Mouse (Mus musculus) 416B (cell line): ENCODE results near the gene Mbd5.
"Not testable (repeated sequence)": the region's sequence is repeated elsewhere in the genome, so short reads cannot be mapped to it uniquely, and the experiment has no call there.

Experiments
- DNase-seq: peaks from one replicate; pipeline ENCODE4 v3.0.0; 2011; ENCODE audit warnings: low read depth

The Mbd5 gene

DNA sequence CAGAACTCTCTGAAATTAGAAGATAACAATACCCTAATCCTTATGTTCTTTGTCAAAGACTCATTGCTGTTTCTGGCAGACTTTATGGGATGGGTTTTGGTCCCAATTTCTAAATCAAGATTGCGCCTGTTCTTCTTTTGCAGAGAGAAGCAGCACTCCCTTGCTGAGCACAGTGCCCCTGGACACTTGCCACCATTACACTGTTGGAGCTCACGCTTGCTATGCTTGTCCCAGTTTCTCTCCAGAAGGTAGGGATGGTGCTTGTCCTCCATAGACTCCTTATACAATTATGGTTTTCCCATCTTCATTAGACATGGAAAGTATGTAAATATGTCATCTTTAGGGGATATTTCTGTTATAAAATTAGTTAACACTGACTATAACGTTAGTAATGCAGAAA lies 220.5 kb downstream of the Mbd5 start:
- DNase-seq: no peak

DNA sequence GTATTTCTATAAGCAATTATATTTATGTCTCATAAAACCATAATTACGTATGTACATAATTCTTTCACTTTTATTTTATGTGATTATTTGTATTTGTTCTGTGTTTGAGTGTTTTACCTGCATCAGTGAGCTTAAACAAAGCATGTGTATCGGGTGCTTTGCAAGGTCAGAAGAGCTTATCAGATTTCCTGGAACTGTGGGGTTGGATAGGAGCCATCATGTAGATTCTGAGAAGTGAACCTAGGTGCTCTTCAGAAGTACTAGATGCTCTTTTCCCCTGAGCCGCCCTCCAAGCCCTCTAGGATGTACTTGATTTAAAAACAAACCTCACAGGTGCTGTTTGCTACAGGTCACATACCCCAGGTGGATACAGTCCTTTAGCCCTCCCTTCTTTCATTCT lies 227.7 kb downstream of the Mbd5 start:
- DNase-seq: no peak

DNA sequence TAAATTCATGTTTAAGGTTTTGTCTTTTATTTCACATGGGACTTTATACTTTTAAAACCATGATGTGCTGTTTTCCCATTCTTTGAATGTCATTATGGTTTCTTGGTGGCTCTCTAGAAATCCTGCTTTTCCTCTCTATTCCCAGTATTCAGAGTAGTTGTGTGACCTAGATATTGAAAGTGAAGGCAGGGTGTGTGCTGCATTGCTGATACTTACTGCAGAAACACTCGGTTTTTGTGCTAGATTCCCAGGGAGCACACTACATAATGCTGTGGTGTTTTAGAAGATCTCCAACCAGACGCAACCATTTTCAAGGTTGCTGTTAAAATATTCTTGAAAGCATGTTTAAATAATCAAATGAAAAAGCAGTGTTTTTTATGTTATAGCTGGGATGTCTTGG lies 241.7 kb downstream of the Mbd5 start:
- no peak for DNase-seq

DNA sequence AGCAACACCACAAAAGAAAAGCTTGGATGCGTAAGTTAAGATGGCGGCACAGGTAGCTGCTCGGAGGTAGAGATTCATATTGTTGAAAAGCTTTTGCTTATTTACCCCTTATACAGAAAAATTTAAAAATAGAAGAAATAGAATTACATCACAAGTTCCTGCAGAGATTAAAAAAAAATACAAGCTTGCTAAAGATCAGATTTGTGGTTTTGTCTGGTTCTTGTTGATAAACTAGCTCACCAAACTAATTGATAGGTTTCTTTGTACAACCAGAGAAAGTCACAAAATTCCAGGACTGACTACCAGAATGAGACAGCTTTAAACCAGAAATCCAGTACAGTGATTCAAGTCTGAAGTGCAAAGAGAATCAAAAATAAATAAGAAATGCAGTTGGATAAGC lies 242.4 kb downstream of the Mbd5 start:
- peak; percentile 25 for DNase-seq

DNA sequence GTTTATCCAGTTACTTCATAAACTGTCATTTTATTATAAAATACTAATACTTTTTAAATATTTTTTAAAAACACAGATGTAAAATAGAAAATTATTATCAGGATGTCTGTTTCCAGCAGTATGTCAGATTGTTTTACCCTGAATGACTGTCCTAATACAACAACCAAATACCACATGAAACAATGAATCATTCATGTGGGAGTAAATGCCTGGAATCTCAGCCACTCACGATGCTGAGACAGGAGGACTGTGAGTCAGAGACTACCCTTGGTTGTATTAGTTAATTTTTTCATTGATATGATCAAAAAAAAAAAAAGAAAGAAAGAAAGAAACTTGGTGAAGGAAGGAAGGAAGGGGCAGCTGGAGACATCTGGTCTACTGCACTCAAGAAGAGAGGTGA lies 254.8 kb downstream of the Mbd5 start:
- DNase-seq: peak; percentile 47

DNA sequence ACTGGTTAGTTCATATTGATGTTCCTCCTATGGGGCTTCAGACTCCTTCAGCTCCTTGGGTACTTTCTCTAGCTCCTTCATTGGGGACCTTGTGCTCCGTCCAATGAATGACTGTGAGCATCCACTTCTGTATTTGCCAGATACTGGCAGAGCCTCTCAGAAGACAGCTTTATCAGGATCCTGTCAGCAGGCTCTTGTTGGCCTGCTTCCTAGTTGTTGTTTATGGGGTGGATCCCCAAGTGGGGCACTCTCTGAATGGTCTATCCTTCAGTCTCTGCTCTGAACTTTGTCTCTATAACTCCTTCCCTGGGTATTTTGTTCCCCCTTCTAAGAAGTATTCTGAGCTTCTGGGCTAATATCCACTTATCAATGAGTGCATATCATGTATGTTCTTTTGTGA lies 256.4 kb downstream of the Mbd5 start:
- not testable (repeated sequence) for DNase-seq

DNA sequence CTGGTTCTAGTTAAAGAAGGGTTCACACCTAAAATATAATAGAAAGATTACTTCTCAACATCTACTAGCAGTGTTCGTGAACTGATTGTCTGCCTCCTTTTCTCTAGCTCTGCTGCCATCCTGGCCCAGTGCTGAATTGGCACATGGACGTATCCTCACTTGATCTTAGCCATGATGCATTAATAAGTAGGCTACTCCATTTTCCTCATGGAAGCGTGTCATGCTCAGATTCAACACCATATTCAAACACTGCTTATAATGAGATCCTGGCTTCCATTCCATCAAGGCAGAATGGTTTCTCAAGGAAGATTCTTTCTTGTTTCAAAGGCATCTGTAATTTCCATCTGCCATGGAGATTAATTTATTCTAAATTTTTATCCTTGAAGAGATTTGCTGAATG lies 260.0 kb downstream of the Mbd5 start:
- DNase-seq: no peak

DNA sequence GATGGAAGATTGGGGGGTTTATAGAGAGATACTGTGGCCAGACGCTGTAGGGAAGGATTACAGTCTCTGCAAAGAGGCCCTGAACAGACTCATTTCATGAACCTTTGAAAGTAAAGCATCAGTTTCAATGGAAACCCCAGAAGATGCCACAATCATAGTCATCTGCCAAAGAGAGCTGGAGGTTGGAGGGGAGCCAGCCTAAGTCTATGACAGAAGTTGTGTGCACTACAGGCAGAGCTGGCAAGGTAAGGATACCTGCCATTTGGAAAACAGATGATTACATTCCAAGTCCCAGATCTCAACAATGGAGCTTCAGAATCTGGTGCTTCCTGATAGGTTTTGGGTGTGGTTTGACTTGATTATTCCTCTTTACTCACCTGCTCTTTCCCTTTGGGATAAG lies 261.1 kb downstream of the Mbd5 start:
- no peak for DNase-seq

DNA sequence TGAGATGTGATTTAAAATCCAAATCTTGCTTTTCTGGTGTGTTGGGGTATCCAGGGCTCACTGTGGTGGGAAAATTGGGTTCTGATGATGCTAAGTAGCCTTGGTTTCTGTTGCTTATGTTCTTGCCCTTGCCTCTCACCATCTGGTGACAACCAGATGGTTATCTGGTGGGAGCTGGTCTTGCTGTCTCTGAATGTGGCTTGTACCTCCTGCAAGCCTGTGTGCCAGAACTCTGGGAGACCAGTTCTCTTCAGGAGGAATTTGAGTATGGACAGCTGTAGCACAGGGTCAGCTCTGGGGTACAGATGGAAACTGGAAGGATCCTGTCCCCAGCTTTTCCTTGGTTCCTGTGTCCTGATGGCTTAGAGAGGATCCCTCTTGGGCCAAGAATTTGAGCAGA lies 280.4 kb downstream of the Mbd5 start:
- DNase-seq: peak; percentile 14

DNA sequence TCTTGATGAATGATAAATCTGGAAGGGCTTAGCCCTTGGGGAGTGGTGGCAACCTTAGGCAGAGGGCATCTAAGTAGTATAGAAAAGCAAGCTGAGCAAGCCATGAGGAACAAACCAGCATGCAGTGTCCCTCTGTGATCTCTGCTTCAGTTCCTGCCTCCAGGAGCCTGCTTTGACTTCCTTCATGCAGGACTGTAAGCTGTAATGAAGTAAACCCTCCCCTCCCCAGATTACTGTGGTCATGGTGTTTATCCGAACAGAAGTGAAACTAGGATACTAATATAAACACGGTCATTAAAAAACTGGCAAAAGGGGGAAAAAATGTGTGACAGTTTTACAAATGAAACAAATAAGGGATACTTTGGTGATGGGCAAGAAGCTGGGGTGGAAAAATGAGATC lies 284.8 kb downstream of the Mbd5 start:
- DNase-seq: no peak

DNA sequence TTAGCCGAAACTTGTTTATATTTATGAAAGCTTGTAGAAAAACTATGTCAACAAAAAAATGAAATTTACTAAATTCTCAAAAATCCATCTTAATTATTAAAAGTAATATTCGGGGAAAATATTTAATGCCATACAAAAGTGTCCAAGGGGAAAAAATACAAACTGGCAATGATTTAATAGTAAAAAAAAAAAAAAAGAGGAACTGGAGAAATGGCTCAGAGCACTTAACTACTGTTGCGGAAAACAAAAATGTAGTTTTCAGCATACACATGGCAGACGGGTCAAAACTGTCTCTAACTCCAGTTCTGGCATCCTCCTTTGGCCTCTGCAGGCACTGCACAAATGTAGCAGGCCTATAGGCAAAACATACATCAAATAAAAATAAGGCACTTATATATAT lies 292.4 kb downstream of the Mbd5 start:
- no peak for DNase-seq

DNA sequence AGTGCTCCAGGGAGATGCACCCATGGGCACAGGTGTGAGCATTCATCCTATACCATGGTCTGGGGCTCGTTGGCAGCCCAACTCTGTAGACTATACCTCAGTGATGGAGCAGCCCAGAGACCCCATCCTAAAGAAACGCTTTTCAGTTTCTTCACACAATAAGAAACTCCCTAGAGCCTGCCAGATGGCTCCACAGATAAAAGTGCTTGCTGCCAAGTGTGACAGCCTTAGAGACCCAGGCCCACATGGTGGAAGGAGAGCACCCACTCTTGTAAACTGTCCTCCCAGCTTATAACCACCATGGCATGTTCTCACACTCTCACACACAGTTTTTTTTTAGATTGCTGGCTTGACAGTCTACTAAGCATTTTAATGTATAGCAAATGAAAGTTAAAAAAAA lies 314.8 kb downstream of the Mbd5 start:
- no peak for DNase-seq

DNA sequence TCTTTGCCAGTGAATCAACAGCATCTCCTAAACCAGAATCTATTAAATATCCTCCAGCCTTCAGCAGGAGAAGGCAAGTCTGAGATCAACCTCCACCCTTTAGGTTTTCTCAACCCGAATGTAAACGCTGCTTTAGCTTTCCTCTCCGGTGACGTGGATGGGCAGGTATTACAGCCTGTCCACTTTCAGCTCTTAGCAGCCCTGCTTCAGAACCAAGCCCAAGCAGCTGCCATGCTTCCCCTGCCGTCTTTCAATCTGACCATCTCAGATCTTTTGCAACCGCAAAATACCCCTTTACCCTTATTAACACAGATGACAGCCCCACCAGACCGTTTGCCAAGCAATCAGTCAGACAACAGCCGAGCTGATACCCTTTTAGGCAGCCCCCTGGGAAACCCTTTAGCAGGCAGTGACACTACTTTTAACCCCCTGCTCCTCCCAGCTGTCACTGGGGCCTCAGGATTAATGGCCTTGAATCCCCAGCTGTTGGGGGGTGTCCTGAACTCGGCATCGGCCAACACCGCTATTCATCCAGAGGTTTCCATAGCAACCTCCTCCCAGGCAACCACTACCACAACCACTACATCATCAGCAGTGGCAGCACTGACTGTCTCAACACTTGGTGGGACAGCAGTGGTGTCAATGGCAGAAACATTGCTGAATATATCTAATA lies 323.1 kb downstream of the Mbd5 start:
- no peak for DNase-seq

DNA sequence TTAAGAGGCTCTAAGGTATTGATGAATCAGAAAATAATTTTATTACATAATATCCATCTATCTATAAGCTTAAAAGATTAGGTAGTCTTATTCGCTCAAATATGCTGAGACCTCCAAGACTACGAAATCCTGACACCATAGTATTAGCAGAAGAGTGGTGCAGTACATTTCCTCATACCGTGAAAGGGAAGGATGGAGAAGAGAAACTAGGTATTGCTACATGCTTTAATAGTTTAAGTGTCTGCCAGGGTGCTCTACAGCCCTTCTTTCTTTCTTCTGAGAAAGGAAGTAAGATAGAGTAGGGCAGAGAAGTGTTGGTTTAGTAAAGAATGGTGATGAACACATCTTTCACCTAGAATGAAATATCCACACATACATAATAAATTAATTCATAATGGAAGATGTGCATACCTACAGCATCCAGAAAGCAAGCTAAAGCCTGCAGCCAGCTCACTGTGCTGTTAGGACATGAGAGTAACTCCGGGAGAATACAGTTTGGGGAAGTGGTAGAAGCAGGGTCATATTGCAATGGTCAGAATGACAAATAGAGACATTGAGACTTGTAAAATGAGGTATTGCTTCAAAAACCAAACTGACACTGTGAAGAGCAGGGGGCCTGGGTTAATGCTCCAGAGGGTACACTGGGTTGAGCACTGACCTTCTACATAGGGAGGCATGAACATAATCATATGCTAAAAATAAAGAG lies 326.9 kb downstream of the Mbd5 start:
- peak; percentile 54 for DNase-seq

DNA sequence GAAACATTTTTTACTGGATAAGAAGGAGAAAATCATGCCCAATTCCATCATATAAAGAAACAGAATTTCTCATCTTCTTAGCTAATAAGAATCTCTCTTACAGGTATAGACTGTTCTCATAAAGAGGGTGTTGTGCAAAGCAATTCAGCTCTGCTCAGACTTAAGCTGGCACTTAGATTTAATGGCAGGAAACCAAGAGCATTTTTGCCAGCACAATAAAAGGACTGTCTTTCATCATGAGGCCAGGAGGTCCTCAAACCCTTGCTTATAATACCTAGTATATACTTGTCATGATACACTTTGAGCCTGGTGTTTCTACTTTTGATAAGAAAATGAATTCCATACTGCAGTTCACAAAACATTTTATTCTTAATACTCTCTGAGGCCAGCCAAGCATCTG lies 331.2 kb downstream of the Mbd5 start:
- DNase-seq: no peak

DNA sequence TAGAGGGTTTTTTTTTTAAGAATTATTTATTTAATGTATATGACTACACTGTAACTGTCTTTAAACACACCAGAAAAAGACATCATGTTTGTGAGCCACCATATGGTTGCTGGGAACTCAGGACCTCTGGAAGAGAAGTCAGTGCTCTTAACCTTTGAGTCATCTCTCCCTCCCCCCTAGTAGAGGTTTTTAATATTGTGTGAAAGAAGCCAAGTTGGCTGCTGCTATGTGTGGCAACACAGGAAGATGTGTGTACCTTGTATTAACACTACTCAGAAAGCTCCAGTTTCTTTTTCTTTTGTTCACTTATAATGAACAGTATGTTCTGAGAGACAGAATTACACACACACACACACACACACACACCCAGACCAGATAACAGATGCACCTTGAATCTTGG lies 334.3 kb downstream of the Mbd5 start:
- peak; percentile 52 for DNase-seq

DNA sequence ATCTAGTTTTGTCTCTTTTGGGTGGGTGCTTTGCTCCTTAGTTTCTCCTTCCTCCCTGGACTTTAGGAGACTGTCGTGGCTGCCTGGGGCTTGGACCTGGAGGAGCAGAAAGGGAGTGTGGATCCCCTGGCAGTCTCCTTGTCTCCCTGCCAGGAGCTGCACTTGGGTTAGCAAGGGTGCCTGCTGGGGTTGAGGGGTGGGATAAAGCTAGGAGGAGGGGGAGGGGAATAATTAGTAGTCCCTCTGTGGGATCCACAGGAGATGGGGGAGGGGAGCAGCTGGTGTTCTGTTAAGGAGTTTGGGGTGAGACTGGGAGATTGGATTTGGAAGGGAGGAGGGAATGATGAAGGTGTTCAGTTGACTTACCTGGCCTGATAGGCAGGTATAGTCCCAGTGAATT lies 337.7 kb downstream of the Mbd5 start:
- no peak for DNase-seq

DNA sequence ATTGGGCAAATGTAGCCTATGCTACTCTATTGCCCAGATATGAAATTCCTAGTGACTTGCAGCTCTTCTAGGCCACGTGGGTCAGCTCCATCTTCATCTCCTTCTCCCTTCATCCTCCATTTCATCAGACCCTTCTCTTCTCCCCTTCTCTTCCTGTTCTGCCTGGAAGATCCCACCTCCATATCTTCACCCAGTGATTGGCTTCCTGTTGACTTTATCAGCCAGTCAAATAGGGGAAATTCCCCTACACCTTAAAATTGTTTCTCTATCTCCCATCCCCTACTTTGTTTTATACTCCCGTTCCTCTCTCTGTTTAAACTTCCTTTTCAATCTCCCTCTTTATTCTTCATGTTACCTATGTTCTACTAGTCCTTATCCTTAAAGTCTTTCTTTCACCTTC lies 342.4 kb downstream of the Mbd5 start:
- no peak for DNase-seq

DNA sequence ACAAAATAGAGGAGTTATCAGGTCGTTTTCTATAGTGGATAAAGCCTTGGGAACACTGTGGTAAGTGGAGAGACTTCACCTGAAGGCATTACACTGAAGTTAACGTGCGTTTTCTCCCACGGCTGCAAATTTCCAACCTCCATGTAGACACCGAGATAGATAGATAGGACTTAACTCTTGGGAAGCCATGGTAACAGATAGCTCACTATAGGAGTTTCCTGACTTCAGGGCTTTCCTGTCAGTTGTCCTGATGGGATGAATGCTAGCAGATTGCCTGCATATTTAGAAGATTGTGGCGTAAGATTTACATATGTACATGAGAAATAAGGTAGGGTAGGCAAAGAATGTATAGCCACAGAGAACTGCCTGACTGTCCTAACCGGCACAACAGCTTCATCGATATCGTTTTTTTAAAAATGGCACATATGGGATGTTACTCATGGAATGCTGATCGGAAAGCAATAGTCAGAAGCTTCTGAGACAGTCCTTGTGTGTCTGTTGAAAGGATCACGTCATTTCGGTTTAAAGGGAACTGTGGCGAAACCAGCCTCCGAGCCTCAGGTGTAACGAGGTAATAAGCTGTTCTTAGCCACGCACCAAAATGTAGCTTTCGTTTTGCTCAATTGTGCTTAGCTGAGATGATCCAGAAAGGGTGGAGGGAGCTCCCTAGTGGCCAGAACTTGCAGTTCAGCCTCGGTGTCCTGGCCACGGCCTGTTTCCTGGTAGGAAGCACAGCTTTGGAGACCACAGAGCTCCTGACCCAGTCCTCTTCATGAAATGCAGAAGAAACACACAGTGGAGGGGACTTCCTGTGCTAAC lies 363.5 kb downstream of the Mbd5 start:
- DNase-seq: peak; percentile 93

DNA sequence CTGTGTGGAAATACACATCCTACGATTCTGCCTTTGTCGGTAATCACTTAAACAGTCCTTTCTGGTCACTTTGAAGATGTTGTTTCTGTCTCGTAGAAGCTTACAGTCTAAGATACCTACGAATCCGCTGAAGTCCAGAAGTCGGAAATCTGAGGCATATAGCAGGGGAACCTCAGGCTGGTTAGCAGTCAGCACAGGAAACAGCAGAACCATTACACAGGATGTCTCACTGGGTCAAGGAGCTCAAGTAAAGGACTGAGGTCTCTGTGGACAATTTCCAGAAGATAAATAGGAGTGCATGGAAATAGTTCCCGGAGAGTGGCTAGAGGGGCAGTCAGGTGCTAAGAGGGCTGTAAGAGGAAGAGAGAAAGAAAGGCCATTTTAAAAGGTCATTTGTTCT lies 384.3 kb downstream of the Mbd5 start:
- peak; percentile 78 for DNase-seq

DNA sequence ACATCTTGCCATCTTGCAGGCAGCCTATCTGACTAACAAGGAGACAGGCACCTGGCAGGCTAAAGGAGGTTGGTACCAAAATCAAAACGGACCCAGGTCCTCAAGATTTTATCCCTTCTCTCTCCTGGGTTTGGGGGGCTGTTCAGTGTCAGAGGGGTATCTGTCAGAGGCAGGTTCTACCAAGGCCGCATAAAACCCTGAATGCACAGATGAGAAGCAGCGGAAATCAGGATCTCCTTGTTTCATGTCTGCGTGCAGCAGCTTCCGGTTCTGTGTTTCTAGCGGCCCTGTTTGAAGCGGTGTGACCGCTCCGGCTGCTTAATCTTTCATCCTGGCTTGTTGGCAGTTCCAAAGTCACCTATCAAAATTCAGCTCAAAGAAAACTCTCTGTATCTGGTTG lies 386.0 kb downstream of the Mbd5 start:
- DNase-seq: no peak

DNA sequence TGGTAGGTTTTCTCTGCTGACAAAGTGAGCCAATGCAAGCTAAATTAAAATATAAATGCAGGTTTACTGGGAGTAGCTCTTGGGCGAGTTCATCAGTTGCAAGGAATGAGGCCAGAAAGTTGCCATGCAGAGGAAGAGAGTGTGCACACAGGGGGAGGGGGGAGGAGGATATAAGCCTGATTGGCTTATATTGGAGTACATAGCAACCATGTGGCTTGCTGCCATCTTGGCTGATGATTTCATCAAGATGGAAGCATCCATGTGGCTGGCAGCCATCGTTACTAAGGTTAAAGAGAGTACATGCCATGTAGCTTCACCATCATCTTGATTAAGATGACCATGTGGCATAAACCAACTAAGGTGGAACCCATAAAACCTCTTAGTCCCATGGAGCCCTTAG lies 395.0 kb downstream of the Mbd5 start:
- DNase-seq: no peak

DNA sequence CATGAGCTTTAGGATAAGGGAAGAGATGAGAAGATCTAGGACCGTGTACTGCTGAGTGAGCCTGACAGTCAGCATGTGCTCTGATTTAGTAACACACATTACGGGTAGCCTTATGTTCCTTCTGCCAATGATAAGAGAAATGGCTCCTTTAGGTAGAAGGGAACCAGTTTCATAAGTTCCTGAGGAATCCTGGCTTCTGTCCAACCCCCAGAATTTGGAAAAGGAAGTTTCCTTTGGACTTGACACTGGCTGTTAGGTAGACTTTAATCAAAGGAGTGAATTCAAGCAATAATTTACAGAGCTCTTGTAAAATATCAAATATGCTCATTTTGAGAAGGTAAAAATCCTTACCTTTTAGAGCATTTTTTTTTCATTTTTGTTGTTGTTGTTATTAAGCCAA lies 396.5 kb downstream of the Mbd5 start:
- DNase-seq: no peak
